Mouse (Mus musculus): ENCODE data around the gene Trim47. TPM values are rescaled to one million over a fixed set of nuclear protein-coding genes. Genes with fewer than 3 reads are reported as not detected.
"Not testable (repeated sequence)": the region's sequence is repeated elsewhere in the genome, so short reads cannot be mapped to it uniquely, and the experiment has no call there.

Trim47 gene
- polyA plus RNA-seq, 1 experiment from 2014 or later: 6.2 TPM

DNA sequence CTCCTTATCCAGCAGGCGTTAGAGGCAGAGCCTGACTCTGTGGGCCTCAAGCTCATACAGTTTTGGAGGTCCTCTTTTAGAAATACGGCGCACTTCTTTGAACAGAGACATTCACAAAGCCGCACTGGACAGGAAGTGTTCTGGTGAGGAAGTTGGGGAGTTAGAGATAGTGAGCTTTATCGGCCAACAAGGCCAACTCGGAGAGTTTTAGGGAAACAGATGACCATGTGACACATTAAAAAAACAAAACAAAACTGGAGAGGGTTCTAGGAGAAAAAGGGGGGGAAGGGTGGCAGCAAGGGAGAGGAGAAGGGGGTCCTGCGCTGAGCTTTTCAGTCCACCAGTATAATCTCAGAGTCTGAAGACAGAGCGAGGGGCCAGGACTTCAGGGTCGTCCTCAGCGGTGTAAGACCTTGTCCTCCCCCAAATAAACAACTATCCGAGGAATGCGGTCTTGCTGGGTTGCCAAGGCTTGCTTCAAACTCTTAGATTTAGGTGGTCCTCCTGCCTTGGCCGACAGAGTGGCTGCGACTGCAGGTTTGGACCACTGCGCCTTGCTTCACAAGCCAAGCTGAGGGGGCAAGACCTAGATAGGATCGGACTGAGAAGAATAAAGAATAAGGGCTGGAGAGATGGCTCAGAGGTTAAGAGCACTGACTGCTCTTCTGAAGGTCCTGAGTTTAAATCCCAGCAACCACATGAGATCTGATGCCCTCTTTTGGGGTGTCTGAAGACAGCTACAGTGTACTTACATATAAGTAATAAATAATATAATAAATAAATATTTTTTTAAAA lies 33.0 kb downstream of the Trim47 start:
- peak overlapping the region; percentile 24 for H3K9ac ChIP-seq
- peaks cover 33% of the 10 kb centered on the region for H3K4me1 ChIP-seq
- 0 out of 2 replicates have a peak, but pooled peaks cover 5% of the 10 kb centered on the region for H3K9me3 ChIP-seq (replicated peaks)
- H3K4me2 ChIP-seq: peak overlapping the region; percentile 51
- H3K36me3 ChIP-seq: no peaks in the 10 kb centered on the region
- peak overlapping the region; percentile 66 for H3K27ac ChIP-seq
- WGBS (ENCODE audit: insufficient replicate concordance): 10% methylated on average over 16 of the region's 16 CpGs
- 0 out of 2 replicates have a peak overlapping the region, but pooled peaks have one; percentile 7 for H3K4me3 ChIP-seq
- no peaks in the 10 kb centered on the region for H3K27me3 ChIP-seq (replicated peaks)
- ATAC-seq: peak; percentile 51; the same call in 1 of the 2 replicates

DNA sequence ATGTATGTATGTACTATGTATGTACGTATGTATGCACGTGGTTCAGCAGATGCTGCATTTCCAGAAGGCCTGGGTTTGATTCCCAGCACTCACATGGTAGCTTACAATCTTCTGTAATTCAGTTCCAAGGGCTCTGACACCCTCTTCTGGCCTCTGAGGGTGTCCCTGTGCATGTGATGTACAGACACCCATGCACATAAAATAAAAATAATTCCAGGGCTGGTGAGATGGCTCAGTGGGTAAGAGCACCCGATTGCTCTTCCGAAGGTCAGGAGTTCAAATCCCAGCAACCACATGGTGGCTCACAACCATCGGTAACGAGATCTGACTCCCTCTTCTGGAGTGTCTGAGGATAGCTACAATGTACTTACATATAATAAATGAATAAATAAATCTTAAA lies 34.1 kb downstream of the Trim47 start:
- H3K9me3 ChIP-seq (replicated peaks); H3K27ac ChIP-seq; H3K4me2 ChIP-seq; H3K36me3 ChIP-seq; H3K4me3 ChIP-seq; ATAC-seq; H3K27me3 ChIP-seq (replicated peaks); H3K9ac ChIP-seq: not testable (repeated sequence)
- WGBS (ENCODE audit: insufficient replicate concordance): 72% methylated on average over 6 of the region's 6 CpGs
- peaks cover 34% of the 10 kb centered on the region for H3K4me1 ChIP-seq

DNA sequence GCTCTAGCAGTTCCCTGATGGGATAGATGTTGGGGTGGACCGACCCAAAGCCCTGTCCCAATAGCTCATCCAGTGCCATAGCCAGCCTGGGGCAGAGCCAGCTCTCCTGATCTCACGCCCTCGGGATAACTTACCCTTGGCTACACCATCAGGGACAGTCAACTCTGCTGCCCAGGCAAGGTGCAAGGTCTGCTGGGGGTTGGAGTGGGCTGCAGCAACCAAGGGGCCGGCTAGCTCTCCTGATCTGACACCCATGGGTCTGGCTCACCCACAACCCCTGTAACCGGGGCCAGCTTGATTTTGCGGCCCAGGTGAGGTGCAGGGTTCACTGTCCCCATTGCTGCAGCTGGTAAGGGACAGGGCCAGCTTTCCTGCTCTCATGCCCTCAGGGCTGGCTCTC lies 35.4 kb downstream of the Trim47 start:
- no peak overlapping the region for H3K4me3 ChIP-seq
- no peak overlapping the region for H3K27ac ChIP-seq
- H3K4me1 ChIP-seq: peaks cover 39% of the 10 kb centered on the region
- H3K9me3 ChIP-seq (replicated peaks): 0 out of 2 replicates have a peak, but pooled peaks cover under 1% of the 10 kb centered on the region
- WGBS (ENCODE audit: insufficient replicate concordance): 80% methylated on average over 6 of the region's 6 CpGs
- H3K9ac ChIP-seq: no peak overlapping the region
- H3K4me2 ChIP-seq: no peak overlapping the region
- no peak for ATAC-seq
- H3K27me3 ChIP-seq (replicated peaks): no peaks in the 10 kb centered on the region
- no peaks in the 10 kb centered on the region for H3K36me3 ChIP-seq

DNA sequence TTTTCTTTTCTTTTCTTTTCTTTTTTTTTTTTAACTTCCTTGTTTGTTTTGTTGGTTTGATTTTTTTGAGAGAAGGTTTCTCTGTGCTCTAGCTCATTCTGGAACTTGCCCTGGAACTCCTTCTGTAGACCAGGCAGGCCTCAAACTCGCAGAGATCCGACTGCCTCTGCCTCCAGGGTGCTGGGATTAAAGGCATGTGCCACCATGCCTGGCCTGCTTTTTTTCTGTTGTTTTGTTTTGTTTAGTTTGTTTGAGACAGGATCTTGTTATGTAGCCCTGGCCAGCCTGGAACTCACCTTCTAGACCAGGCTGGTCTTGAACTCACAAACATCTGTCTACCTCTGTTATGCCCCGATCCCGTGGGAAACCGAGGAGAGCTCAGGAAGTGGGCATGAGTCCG lies 37.5 kb downstream of the Trim47 start:
- ATAC-seq: no peak
- Histone ChIP-seq H3K4me1 (peaks cover 47% of the 10 kb centered on the region), H3K36me3 (peaks cover 8% of the 10 kb centered on the region), H3K4me2 (no peak overlapping the region), H3K9me3 (replicated peaks) (no peaks in the 10 kb centered on the region), H3K9ac (no peak overlapping the region), H3K27ac (no peak overlapping the region), H3K4me3 (no peak overlapping the region), H3K27me3 (replicated peaks) (no peaks in the 10 kb centered on the region)
- WGBS (ENCODE audit: insufficient replicate concordance): 83% methylated on average over 6 of the region's 6 CpGs

DNA sequence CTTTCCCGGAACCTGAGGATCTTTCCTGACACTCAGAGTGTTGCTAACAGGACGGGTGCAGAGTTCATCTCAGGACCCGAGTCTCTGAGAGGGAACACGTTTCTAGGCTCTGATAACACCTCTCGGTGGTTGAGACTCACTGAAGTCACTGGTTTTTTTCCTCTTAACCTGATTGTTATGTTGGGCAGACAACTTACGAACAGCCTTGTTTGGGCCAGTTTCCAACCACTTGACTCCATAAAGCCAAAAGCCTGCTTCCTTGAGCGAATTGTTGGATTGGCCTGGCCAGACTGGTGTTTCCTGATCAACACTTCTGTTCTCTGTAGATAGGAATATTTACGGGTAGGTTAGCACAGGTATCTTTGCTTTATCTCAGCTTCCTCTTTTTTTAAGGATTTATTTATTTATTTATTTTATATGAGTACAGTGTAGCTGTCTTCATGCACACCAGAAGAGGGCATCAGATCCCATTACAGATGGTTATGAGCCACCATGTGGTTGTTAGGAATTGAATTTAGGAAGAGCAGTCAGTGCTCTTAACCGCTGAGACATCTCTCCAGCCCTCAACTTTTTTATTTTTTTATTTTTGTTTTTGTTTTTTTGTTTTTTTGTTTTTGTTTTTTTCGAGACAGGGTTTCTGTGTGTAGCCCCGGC lies 38.1 kb downstream of the Trim47 start:
- peaks cover 48% of the 10 kb centered on the region for H3K4me1 ChIP-seq
- WGBS (ENCODE audit: insufficient replicate concordance): 31% methylated on average over 11 of the region's 11 CpGs
- H3K27me3 ChIP-seq (replicated peaks): no peaks in the 10 kb centered on the region
- ATAC-seq: no peak
- H3K9ac ChIP-seq: no peak overlapping the region
- no peak overlapping the region for H3K4me3 ChIP-seq
- H3K36me3 ChIP-seq: peaks cover 13% of the 10 kb centered on the region
- H3K4me2 ChIP-seq: peak overlapping the region; percentile 75
- peak overlapping the region; percentile 82; the same call in 1 of the 2 replicates for H3K27ac ChIP-seq
- H3K9me3 ChIP-seq (replicated peaks): no peaks in the 10 kb centered on the region

DNA sequence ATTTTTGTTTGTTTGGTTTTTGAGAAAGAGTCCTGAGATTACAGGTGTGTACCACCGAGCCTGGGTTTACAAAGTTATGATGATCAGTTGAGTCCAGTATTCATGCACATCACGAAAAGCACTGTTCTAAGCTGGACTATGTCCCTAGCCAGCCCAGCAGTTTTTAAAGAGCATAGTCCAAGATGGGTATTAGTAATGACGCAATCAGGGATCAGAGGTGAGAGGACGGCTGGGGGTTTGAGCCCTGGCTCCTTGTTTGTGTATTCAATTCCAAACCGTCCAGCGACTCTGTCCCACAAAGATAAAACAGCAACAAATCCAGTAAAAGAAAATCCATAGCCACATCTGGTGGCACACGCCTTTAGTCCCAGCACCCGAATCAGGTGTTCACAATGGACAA lies 38.8 kb downstream of the Trim47 start:
- 48% methylated on average over 8 of the region's 8 CpGs for WGBS (ENCODE audit: insufficient replicate concordance)
- peak overlapping the region; percentile 82 for H3K27ac ChIP-seq
- H3K9me3 ChIP-seq (replicated peaks): no peaks in the 10 kb centered on the region
- H3K36me3 ChIP-seq: peaks cover 20% of the 10 kb centered on the region
- H3K9ac ChIP-seq: peak overlapping the region; percentile 76; the same call in 1 of the 2 replicates
- H3K4me3 ChIP-seq: no peak overlapping the region
- no peaks in the 10 kb centered on the region for H3K27me3 ChIP-seq (replicated peaks)
- no peak for ATAC-seq
- H3K4me1 ChIP-seq: peaks cover 48% of the 10 kb centered on the region
- peak overlapping the region; percentile 75 for H3K4me2 ChIP-seq

DNA sequence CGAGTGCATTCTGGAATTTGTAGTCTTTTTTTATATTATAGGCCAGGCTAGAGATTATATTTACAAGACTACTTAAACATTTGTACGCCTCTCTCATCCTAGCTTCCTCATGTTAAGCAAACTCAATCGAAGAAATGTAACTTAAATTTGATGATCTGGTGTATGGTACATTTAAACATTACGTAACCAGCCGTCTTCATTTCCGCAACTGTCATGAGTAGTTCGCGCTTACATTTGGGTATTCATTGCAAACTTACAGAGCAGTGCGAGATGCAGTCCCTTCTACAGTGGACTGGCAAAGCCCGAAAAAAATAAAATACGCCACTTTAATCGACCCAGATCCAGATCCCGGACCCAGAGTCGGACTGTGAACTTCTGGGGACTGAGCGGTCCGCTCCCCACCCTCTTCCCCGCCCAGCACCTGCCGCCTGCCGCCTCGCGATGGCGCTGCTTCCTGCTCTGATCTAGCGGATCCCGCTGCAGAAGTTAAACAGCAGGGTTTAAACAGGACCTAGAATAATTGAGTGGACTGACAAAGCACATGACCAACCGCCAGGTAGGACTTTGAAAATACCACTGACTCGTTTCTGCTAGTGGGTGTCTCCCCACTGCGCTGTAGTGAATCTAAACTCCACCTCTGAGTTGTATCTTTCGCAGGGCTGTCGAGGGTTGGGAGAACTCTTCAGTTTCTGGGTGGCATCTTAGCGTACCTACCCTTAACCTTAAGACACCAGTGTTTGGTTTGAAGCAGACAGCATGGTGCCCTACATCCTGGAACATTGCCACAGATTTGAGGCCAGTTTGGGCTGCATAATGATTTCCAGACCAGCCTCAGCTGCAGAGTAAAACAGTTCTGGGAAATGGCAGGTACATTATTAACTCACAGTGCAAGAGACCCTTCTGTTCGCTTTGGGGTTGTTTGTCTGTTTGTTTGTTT lies 39.5 kb downstream of the Trim47 start:
- Histone ChIP-seq H3K27me3 (replicated peaks) (no peaks in the 10 kb centered on the region), H3K4me2 (peak overlapping the region; percentile 75), H3K4me1 (peaks cover 52% of the 10 kb centered on the region), H3K4me3 (peak overlapping the region; percentile 63), H3K9me3 (replicated peaks) (no peaks in the 10 kb centered on the region), H3K9ac (peak overlapping the region; percentile 76), H3K36me3 (peaks cover 27% of the 10 kb centered on the region), H3K27ac (peak overlapping the region; percentile 82)
- WGBS (ENCODE audit: insufficient replicate concordance): 3% methylated on average over 31 of the region's 31 CpGs
- ATAC-seq: peak; percentile 75

DNA sequence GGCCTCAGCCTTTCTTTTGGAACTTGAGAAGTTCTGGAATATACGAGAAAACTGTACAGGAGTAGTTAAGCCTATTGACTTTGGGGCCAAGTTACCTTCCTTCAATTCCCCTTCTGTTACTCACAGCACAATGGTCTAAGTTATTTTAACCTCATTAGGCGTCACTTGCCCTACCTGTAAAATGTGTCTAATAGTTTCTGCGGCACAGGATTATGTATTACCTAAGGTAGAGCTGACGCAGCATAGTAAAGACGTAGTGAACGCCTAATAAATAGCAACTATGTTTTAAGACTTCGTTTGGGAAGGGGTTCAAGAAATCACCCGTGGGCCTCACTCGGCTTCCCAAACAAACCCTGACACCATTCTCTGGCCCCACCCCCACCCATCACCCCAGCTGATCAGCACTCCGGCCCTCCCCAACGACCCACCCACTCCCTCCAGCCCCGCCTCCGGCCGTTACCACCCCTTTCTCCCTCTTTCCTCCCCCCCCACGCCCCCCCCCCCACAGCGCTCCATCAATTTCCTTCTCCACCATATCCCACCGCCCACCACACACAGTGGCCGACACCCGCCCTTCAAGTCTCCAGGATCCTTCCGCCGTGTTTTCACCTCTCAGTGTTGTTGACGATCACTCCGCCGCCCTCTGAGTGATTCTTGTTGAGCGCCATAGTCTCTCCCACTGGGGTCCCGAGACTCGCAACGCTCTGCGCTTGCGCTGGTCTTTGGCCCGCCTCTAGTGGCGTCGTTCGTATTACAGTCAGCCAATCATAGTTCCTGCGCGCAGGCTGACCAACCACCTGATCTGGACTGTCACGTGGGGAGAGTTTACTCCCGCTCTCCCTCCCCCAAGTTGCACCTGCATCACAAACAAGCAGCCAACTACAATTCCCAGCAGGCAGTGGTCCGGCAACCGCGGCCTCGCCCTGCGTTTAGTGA lies 40.5 kb downstream of the Trim47 start, which contains the start of gene Wbp2:
TSS of gene Wbp2 (minus strand) at position 738 of the 936 bp plus-strand sequence.
- H3K9me3 ChIP-seq (replicated peaks): no peaks in the 10 kb centered on the region
- ATAC-seq: peak; percentile 91
- peak within 1 kb of the TSS; percentile 77 for H3K4me2 ChIP-seq
- WGBS (ENCODE audit: insufficient replicate concordance): 5% methylated on average over 42 of the region's 43 CpGs
- H3K36me3 ChIP-seq: peaks cover 36% of the 10 kb centered on the region
- peak within 1 kb of the TSS; percentile 63 for H3K4me3 ChIP-seq
- H3K27me3 ChIP-seq (replicated peaks): no peaks in the 10 kb centered on the region
- peak within 1 kb of the TSS; percentile 86 for H3K27ac ChIP-seq
- H3K9ac ChIP-seq: peak within 1 kb of the TSS; percentile 76
- peaks cover 60% of the 10 kb centered on the region for H3K4me1 ChIP-seq

DNA sequence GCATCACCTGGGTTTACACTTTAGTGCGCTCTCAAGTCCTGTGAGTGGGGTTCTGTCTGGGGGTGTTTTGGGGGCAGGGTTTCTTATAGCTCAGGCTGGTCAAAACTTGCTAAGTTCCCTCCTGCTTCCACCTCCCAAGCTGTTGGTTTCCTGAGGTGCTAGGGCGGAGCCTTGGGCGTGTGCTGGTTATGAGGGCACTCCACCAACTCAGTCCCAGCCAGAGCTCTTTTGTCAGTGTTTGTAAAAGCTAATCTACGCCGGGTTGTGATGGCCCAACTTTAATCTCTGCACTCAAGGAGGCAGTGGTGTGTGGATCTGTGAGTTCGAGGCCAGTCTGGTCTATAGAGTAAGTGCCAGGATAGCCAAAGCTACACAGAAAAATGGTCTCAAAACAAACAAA lies 42.8 kb downstream of the Trim47 start:
- ATAC-seq: peak; percentile 17; the same call in 1 of the 2 replicates
- peak overlapping the region; percentile 63 for H3K4me3 ChIP-seq
- H3K27me3 ChIP-seq (replicated peaks): no peaks in the 10 kb centered on the region
- H3K9ac ChIP-seq: peak overlapping the region; percentile 72
- H3K9me3 ChIP-seq (replicated peaks): no peaks in the 10 kb centered on the region
- H3K4me1 ChIP-seq: peaks cover 82% of the 10 kb centered on the region
- peak overlapping the region; percentile 86 for H3K27ac ChIP-seq
- H3K36me3 ChIP-seq: peaks cover 60% of the 10 kb centered on the region
- 38% methylated on average over 6 of the region's 6 CpGs for WGBS (ENCODE audit: insufficient replicate concordance)
- H3K4me2 ChIP-seq: peak overlapping the region; percentile 77

DNA sequence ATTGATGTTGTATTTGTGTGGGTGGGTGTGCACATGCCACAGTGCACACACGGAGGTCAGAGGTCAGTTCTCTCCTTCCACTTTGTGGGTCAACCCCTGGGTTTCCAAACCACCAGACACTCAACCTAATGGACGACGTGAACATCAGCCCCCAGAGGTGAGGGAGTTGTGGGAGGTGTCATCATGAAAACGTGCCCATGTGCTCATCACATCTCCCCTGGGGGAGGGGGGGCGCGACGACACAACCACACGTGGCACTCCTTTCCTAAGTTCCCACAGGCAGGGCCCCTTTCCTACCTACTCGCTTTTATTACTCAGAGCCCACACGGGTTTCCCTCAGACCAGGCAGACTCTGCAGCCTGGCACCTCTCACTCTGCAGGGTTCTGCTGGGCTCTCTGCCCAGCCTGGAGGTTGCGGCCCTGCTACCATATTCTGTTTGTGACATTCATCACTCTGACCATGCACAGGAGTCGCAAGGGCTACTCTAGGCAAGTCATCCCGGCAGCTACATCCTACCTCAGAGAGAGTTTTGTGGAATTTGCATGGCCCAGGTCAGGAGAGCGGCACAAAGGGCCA lies 43.8 kb downstream of the Trim47 start:
- Histone ChIP-seq H3K4me2 (no peak overlapping the region), H3K27me3 (replicated peaks) (no peaks in the 10 kb centered on the region), H3K27ac (peak overlapping the region; percentile 86), H3K4me1 (peaks cover 83% of the 10 kb centered on the region), H3K36me3 (peaks cover 66% of the 10 kb centered on the region), H3K9ac (no peak overlapping the region; the same call in 1 of the 2 replicates), H3K4me3 (no peak overlapping the region), H3K9me3 (replicated peaks) (no peaks in the 10 kb centered on the region)
- no peak for ATAC-seq
- WGBS (ENCODE audit: insufficient replicate concordance): 86% methylated on average over 14 of the region's 14 CpGs
